Mouse (Mus musculus) erythroid progenitor cell, adult 5-6 weeks (primary cell): ENCODE results near the gene Ccer2. TPM values are rescaled to one million over a fixed set of nuclear protein-coding genes. Genes with fewer than 3 reads are reported as not detected.
A peak's percentile ranks its signal among the peaks of the same experiment; 100 is the strongest.

ENCODE experiments used
- ATAC-seq: replicated peaks from 2 replicates; pipeline ENCODE4 v1.8.0; 2016; ENCODE audit warnings: moderate number of reproducible peaks, mild to moderate bottlenecking, moderate TSS enrichment, inconsistent platforms; ENCODE audit not compliant: poor library complexity, low FRiP score, severe bottlenecking
- total RNA-seq, 2 experiments: library from RNA; stranded (forward) in 1 of 2; stranded (reverse) in 1 of 2; fragments of 150-400 nt in 1 of 2; fragments of 186-747, 209-891 nt in 1 of 2; gene quantifications; 2 replicates each; pipeline versions ENCODE4 v1.2.3 to v1.2.4; 2015 to 2017; ENCODE audit warnings: low replicate concordance in 2 of 2

Gene Ccer2
- not detected in 2 replicates for total RNA-seq (2015; ENCODE audit: low replicate concordance)
- not detected in 2 replicates for total RNA-seq (2017; ENCODE audit: low replicate concordance)

DNA sequence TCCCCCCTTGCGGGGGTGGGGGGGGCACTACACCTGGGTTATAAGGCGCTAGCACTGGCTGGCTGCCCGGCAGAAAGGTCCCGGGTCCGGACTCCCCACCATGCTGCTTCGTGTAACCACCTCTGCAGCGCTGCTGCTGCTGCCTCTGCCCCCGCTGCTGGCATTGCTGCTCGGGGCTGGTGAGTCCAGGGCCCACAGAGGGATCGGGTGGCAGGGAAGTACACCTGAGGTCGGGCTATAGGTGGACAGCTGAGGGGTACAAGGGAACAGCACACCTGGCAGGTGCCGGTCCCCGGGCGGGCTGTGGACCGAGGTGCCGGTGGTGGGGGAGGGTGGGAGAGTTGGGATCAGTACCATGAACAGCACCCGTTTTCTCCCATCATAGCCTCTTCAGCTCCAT is at the start of gene Ccer2:
Ccer2 (plus strand) TSS at position 96 of the 400 bp plus-strand sequence.
- no peak for ATAC-seq

DNA sequence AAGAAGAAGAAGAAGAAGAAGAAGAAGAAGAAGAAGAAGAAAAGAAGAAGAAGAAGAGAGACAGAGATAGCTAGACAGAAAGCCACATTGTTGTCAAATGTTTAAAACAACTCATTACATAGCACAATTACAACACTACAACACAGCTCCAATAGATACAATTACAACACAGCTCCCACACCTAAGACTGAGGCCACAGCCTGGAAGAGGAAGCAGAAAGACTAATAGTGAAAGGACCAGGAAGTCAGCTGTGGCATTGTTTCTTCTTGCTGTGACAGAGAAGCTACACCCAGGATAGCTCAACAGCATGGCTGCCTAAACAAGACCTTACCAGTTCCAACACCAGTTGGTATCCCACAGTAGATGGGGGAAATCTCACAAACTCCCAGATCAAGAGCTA is 46.5 kb upstream of the Ccer2 start:
- ATAC-seq, result no peak

DNA sequence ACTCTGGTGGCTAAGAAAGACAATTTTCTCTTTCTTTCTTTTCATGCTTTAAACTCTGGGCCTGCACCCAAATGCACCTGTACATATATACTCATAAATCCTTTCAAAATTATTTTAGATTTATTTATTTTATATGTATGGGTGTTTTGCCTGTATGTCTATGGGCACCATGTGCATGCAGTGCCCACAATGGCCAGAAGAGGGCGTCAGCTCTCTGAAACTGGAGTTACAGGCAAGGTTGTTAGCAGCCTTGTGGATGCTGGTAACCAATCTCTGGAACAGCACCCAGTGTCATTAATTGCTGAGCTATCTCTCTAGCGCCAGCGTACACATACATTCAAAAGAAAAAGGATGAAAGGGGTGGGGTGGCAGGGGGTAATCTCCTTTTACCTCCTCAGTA is 45.0 kb upstream of the Ccer2 start:
- ATAC-seq, result no peak

DNA sequence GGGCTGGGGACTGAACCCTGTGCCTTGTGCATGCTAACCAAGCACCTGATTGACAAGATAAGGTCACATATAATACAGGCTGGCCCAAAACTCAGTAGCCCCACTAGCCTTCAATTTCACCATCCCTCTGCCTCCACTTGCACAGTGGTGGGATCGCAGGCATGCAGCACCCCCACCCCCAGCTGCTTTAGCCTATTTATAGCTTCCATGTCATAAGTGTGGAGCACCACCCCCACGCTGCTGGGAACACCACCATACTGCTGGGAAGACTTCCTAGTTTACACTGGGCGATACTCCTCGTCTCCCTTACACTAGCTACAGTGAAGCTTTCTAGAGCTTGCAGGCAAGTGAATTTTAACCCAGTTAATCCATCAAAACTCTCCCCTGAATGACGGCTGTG is 41.3 kb upstream of the Ccer2 start:
- ATAC-seq, result no peak

DNA sequence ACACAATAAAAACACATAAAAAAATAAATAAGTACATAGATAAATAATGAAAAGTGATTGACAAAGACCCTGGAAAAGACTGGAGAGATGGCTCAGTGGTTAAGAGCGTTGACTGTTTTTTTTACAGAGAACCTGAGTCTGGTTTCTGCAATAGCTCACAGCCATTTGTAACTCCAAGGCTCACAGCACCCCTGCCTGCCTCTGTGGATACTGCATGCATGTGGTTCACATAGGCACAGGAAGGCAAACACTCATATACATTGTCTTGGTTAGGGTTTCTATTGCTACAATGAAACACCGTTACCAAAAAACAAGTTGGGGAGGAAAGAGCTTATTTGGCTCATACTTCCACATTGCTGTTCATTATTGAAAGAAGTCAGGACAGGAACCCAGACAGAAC is 40.4 kb upstream of the Ccer2 start:
- ATAC-seq, result no peak

DNA sequence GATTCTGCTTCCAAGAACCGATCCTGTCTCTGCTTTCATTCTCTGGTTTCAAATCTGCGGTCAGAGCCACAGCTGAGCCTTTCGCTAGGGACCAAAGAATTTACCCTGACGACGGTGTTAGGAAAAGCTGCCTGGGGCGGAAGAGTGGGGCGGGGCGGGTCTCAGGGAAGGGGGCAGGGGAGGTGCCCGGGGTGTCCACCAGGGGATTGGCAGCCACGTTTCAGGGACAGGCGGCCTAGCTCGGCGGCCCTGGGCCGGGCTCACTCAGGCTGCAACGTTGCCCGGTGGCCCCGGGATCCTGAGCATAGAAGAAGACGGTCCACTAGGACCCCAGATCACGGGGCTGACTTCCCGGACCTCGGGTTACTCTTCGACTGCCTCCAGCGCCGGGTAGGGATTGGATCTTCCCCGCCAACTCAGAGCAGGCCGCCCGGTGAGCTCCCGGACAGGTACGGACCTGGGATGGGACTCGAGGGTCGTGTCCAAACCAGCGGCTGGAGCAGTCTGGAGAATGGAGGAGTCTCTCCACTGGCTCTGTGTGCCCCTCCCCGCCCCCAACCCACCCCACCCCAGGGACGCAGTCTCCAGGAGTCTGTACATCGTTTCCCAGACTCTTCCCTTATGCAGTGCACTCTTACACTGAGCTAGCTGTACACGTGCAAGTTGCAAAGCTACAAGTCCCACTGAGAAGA is 39.2 kb upstream of the Ccer2 start, which contains the start of gene Fbxo17:
Fbxo17 (plus strand) TSS at position 215 of the 692 bp plus-strand sequence.
- no peak for ATAC-seq

DNA sequence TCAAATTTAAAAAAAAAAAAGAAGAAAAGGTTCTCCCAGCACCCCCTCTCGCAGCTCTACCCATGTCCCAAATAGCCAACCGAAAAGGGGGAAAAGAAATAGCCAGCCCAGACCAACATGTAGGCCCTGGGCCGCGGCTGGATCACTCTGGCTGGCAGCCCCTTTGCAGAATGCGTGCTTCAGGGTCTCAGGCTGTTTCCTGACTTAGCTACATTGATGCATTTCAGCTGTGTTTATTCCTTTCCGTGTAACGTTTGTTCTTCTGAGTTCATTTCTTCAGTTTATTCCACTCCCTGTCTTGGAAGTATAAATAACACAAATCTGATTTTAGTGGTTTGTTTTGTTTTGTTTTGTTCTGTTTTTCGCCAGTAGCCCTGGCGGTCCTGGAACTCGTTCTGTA is 38.2 kb upstream of the Ccer2 start:
- ATAC-seq, result no peak

DNA sequence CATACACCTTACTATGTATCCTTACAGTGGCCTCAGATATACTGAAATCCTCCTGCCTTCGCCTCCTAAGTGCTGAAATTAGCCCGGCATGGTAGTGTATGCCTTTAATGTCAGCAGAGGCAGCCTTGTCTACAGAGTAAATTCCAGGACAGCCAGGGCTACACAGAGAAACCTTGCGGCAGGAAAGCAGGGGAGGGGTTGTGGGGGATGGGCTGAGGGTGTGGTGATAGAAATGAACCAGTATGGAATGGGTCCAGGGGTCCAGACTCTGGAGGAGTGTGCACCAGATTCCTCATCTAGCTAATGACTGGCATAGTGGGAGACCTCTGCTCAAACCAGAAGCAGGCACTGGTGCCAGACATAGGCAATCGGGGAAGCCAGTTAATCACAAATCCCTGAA is 36.8 kb upstream of the Ccer2 start:
- no peak for ATAC-seq

DNA sequence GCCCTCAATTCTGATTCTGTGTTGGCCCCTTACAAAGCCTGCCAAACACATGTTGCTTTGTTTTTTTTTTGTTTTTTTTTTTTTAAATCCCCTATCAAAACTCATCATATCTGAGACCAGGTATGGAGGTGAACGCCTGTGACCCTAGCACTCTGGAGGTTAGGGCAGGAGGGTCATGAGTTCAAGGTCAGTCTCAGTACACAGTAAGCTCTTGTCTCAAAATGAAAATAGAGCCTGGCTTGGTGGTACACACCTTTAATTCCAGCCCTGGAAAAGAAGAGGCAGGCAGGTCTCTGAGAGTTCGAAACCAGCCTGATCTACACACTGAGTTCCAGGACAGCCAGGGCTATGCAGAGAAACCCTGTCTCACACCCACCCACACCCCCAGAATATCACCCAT is 36.3 kb upstream of the Ccer2 start:
- ATAC-seq, result no peak

DNA sequence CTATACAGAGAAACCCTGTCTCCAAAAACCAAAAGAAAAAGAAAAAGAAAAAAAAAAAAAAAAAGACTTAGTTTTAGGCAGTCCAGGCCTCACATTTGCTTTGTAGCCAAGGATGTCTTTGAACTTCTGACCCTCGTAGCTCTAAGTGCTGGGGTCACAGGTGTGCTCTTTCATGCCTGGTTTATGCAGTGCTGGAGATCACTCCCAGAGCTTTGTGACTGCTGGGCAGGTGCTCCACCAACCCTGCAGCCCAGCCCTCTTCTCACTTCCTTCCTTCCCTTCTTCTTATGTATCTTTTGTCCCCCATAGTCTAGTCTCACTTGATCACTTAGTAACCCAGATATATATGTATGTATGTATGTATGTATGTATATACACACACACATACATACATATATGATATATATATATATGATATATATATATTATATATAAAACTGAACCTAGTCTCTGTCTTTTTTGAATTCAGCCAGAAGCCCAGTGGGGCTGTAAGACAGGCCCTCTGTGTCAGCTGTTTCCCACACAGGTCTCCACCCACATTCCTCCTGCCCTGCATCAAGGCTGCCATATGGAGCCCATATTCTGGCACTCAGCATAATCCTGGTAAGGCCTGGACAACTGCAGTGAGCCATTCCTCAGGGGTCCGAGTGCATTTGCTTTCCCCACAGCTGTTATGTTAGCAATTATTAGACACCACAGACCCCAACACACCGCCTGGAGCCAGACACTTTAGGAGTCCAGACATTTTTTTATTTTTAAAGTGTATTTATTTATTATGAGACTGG is 35.0 kb upstream of the Ccer2 start:
- ATAC-seq, result no peak

DNA sequence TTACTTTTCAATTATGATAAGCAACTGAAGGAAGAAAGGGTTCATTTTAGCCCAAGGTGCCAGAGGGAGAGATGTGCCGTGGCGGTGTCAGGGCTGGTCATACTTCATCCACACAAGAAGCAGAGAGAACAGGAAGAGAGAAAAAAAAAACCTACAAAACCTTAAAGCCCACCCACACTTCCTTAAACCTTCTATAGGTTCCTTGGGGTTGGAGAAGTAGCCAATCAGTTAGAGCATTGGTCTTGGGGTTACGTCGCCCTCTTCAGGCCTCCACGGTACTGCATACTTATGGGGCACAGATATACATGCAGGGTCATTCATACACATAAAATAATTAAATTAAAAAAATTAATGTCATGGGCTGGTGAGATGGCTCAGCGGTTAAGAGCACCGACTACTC is 33.9 kb upstream of the Ccer2 start:
- ATAC-seq, result no peak

DNA sequence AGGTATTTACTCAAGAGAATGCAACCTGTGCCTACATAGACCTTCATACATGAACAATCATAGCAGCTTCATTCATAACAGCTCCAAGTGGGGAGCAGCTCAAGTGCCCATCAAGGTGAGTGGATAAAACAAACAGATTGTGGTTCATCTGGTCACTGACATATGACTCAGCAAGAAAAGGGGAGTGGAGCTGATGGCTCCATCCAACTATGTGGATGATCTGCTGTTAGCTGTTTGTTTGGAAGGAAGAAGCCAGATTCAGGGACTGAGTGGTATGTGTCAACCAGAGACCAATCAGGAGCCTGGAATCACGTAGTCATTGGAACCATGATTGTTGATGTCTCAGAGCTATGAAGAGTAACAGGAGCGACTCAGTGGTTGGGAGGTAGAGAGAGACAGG is 31.4 kb upstream of the Ccer2 start:
- no peak for ATAC-seq

DNA sequence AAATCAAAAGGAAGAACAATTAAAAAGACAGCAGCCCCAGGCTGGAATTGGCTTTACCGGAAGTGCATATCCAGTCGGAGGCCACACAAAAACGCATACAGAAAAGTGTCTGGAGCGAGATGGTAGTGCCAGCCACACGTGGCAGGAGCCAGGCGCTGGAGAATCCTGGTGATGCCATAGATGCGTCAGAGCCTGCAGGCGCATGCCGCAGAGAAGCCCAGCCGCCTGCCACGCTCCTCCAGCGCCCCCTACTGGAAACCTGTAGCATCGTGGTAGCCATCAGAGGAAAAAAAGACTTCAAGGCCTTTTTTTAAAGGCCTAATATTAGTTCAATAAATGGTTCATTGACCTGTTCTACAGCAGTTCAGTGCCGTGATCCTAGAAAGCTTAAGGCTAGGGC is 29.4 kb upstream of the Ccer2 start:
- no peak for ATAC-seq

DNA sequence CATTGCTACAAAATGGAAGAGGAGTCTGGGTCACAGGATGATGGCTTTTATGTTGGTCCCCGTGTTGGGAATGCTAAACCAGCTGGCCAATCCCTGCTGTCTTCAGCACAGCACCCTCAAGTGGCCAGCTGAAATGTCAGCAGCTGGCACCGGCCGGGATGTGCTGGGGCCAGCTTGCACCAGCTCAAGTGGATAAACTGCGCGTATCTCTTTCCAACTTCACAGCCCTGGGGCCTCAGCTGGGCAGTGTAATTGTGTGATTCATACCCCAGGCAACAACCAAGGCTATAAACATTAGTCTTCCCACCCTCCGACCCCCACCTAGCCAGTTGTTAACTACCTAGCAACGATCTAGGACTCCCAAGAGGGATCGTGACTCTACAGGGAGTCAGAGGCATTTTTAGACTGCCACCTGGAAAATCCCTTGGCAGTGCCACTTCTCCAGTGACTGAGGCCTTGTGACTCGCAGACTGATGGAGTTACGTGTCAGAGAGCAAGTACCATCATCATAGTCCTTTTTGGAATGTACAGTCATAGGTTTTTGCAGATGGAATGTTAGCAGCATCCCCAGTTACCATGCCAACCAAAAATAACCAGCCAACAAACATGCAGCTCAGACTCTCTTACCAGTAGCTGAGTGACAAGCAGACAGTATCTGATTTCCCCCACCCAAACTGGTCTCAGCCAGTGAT is 28.2 kb upstream of the Ccer2 start:
- ATAC-seq, result no peak

DNA sequence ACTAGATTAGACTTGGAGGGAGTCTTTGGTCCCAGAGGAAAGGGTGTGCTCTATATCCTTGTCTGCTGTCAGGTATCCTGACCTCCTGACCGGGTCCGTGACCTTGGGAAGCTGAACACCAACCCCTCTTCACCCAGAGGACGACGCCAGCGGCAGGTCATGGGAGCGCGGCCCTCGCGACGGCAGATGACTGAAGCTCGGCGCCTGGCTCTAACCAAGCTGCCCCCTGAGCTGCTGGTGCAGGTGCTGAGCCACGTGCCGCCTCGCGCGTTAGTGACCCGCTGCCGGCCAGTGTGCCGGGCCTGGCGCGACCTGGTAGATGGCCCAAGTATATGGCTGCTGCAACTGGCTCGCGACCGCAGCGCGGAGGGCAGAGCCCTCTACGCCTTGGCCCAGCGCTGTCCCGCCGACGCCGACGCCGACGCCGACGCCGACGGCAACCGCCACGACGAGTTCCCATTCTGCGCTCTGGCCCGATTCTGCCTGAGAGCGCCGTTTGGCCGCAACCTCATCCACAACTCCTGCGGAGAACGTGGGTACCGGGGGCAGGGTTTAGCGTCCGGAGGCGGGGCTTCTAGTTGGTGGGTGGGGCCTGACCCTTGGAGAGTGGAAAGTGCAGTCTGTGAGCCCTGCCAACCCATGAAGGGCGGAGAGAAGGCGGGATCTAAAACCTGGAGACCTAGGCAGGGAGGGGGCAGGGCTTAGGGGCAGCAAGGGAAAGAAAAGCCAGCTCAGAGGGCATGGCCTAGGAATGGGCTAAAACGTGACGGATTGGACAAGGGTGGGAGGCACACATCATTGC is 23.4 kb upstream of the Ccer2 start:
- peak; percentile 73 for ATAC-seq

DNA sequence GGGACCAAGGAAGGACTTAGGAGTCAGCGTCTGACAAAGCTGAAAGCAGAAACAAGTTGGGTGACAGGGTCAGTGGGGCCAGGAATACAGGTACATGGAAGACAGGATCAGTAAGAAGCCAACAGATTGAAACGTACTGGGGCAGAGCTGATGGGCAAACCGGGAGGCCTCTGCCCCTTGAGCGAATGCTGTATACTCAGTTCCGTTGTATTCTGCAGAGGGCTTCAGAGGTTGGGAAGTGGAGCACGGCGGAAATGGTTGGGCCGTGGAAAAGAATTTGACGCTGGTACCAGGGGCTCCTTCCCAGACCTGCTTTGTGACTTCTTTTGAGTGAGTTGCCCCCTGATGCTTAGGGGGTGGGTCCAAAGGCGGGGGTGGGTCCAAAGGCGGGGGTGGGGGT is 22.8 kb upstream of the Ccer2 start:
- no peak for ATAC-seq

DNA sequence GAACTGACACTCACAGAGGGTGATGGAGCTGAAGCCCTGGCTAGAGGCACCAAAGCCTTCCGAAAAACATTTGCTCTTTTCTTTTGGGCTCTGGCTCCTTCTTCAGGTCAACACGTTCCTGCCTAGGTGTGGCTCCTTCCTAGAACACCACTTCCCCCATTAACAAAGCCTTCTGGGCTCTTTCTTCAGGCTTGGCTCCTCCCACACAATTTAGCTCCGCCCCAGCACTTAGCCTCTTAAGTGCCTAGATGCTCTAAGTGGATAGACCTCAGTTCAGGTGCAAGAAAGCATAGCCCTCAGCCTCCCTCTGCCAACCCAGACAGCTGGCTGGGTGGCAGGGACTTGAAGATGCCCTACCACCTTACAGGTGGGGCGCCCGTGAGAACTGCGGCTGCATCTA is 20.3 kb upstream of the Ccer2 start:
- ATAC-seq, result no peak

DNA sequence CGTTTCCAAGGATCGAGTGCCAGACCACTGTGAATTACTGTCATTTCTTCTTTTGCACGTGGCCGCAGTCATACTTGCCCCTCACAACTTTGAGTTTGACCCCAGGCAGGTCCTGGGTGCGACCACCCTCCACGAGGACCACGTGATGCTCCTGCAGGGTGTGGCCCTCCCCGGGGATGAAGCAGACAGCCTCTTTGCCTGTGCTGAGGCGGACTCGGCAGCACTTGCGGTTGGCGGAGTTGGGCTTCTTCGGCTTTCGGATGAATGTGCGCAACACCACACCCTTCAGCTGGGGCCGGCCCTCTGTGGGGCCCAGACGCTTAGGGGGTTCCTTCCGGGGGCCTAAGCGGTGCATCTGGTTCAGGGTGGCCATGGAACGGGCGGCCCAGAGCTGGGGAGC is 16.1 kb upstream of the Ccer2 start:
- ATAC-seq, result no peak

DNA sequence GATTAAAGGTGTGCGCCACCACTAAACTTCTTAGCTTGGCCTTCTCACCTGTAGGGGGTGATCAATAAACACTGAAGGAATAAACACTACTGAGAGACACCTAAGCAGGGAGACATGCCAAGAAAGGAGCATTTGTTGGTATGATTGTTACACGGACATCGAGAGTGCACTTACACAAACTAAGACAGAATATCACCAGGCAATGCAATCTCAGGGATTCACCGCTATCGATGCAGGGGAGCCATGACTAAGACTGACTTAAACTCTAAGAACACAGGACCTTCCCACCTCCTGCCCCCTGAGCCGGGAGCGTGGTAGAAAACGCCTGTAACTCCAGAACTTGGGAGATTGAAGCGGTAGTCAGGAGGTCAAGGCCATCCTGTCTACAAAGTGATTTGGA is 15.0 kb upstream of the Ccer2 start:
- no peak for ATAC-seq

DNA sequence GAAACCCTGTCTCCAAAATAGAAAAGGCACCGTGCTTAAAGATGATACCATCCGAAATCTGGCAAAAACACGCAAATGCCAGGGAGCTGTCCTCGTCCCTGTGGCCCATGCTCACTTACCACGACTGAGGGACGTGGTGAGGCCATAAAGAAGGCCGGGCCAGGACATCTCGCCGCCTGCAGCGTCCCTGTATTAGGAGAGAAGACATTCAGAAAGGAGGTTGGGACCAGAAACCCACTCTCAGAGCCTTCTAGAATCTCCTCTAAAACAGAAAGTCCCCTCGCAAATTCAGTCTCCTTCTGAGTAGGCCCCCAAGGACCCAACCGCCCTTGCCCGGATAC is 14.6 kb upstream of the Ccer2 start:
- peak; percentile 35 for ATAC-seq
